Mouse (Mus musculus): ENCODE results near the gene Gpr1. TPM values are rescaled to one million over a fixed set of nuclear protein-coding genes. Genes with fewer than 3 reads are reported as not detected.

The Gpr1 gene
- polyA plus RNA-seq (2015; fragmentation: Nextera tagmentation; extraction: Ambion mirVana), result 0.43 and 0.70 TPM in 2 replicates

DNA sequence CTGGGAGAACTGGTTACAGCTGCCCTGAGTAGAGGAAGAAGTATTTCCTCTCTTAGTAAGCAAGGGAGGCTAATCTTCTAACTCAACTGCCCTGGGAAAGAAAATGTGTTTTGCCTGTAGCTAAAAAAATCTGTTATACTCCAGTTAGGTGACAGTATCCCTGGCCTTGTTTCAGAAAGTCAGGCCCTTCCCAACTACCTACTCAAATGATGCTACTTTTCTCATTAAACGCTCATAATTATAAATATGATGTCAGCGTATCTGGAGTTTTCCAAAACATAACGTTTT is at the start of gene Gpr1:
Gene Gpr1, minus strand, starts transcription at position 273 of the 288 bp plus-strand sequence.
- no peak; the same call in 1 of the 2 replicates for ATAC-seq
- H3K9ac ChIP-seq (replicated peaks), result peak within 1 kb of the TSS; percentile 44; the same call in 1 of the 2 replicates
- H3K27ac ChIP-seq, result peak within 1 kb of the TSS; percentile 79
- no peaks in the 10 kb centered on the region for H3K36me3 ChIP-seq
- H3K4me1 ChIP-seq (replicated peaks), result peaks cover 19% of the 10 kb centered on the region
- peak within 1 kb of the TSS; percentile 50 for H3K4me2 ChIP-seq (replicated peaks)
- no peaks in the 10 kb centered on the region for H3K9me3 ChIP-seq
- WGBS, result 28% methylated on average over 3 of the region's 3 CpGs
- peak within 1 kb of the TSS; percentile 24 for H3K4me3 ChIP-seq (replicated peaks)
- no peaks in the 10 kb centered on the region for H3K27me3 ChIP-seq

DNA sequence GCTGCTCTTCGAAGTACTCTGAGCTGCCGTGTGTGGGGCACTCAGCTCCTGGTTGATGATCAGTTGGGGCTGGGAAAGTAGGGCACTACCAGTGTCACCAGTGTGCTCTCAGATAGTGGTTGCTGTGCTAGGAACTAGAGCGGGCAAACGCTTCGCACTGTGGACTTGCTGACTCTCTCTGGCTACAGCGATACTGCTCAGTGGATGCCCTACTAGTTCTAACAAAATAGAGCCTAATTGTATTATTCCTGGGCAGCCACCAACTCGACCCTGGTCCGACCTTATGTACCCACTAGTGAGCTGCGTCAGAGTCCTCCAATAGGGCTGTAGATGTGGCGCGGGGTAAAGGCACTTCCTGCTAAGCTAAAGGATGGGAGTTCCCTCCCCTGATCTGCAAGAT is 49.3 kb upstream of the Gpr1 start:
- peaks cover 74% of the 10 kb centered on the region for H3K27me3 ChIP-seq
- H3K4me1 ChIP-seq (replicated peaks), result 0 out of 2 replicates have a peak, but pooled peaks cover 4% of the 10 kb centered on the region
- H3K9ac ChIP-seq (replicated peaks), result no peak overlapping the region
- no peak overlapping the region for H3K27ac ChIP-seq
- no peak overlapping the region for H3K4me3 ChIP-seq (replicated peaks)
- H3K36me3 ChIP-seq, result no peaks in the 10 kb centered on the region
- H3K4me2 ChIP-seq (replicated peaks), result no peak overlapping the region
- WGBS, result 40% methylated on average over 11 of the region's 11 CpGs
- no peak for ATAC-seq
- H3K9me3 ChIP-seq, result no peaks in the 10 kb centered on the region

DNA sequence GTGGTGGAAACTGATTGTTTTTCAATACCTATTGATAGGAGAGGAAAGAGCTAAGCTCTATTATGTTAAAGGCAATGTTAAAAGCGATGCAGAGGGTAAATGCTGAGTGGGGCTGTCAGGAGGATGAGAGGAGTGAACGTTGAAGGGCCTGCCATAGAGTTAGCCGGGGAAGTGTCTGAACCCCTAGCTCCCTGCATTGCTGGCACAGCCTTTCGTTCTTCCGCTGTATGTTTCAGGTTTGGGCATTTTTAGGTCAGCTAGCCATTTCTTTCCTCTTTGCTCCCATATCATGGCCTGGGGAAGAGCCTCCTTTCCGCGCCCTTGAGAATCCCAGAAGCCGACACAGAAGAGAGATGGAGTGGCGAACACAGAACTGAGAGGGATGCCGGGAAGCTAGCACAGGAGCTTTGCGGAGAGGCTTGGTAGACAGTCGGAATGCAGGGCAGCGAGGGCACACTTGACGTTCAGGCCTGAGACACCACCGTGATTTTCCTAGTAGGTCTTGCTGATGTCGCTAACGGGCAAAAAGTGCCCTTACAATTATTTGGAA is 46.8 kb upstream of the Gpr1 start:
- no peak overlapping the region for H3K4me3 ChIP-seq (replicated peaks)
- WGBS, result 49% methylated on average over 17 of the region's 17 CpGs
- no peak overlapping the region for H3K27ac ChIP-seq
- no peaks in the 10 kb centered on the region for H3K36me3 ChIP-seq
- no peak overlapping the region for H3K4me2 ChIP-seq (replicated peaks)
- H3K9ac ChIP-seq (replicated peaks), result no peak overlapping the region
- ATAC-seq, result no peak
- no peaks in the 10 kb centered on the region for H3K9me3 ChIP-seq
- peaks cover 81% of the 10 kb centered on the region for H3K27me3 ChIP-seq
- peaks cover 10% of the 10 kb centered on the region for H3K4me1 ChIP-seq (replicated peaks)

DNA sequence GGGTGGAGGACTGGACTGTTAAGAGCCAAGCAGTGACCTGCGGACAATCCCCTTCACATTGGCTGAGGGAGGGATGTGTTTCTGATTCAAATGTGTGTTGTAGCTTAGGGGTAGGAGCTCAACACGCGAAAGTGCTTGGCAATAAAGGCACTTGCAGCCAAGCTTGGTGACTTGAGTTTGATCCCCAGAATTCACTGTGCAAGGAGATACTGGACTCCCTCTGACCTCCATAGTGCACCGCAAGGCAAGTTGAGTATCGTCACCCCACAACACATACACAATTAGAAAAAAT is 46.3 kb upstream of the Gpr1 start:
- ATAC-seq, result no peak
- Histone ChIP-seq H3K4me1 (replicated peaks) (peaks cover 12% of the 10 kb centered on the region), H3K4me2 (replicated peaks) (no peak overlapping the region), H3K36me3 (no peaks in the 10 kb centered on the region), H3K4me3 (replicated peaks) (no peak overlapping the region), H3K9me3 (no peaks in the 10 kb centered on the region), H3K27me3 (peaks cover 81% of the 10 kb centered on the region), H3K27ac (no peak overlapping the region), H3K9ac (replicated peaks) (no peak overlapping the region)
- 45% methylated on average over 5 of the region's 5 CpGs for WGBS

DNA sequence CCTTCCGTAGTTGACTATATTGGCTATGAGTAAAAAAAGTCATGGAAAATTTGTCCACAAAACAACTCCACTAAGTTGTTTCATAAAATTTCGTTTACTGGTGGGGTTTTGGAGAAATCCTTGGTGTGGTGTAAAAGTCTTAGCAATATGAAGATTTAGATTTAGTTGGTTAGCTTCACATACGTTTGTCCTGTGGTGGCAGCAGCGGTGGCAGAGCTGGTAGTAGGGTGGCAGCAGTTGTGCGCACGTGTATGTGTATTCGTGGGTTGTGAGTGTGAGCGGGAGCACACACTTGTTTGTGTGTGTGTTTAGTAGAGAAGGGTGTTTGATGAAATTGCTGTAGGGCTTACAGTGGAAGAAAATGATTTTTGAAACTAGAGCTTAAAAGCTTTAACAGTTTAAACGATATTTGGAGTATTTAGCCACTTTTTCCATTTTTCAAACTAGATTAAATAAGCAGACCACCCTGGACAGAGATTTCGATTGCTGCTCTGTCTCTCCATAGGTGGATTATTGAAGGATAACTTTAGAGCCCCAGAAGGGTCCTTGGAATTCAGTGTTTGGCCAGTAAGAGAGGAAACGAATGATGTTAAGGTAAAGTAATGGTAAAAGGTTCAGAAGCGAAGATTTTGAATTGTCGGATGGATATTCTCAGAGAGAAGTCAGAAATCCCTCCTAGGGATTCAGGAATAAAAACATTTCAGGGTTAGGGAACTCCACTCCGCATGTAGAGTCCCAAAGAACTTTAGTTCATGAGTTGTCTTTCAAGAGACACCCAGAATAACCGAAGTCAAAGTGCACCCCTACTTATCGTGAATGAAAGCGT is 45.8 kb upstream of the Gpr1 start:
- Histone ChIP-seq H3K36me3 (no peaks in the 10 kb centered on the region), H3K9ac (replicated peaks) (no peak overlapping the region), H3K27ac (no peak overlapping the region), H3K4me3 (replicated peaks) (no peak overlapping the region), H3K4me2 (replicated peaks) (no peak overlapping the region), H3K4me1 (replicated peaks) (peaks cover 18% of the 10 kb centered on the region), H3K27me3 (peaks cover 84% of the 10 kb centered on the region), H3K9me3 (no peaks in the 10 kb centered on the region)
- 41% methylated on average over 17 of the region's 17 CpGs for WGBS
- no peak for ATAC-seq

DNA sequence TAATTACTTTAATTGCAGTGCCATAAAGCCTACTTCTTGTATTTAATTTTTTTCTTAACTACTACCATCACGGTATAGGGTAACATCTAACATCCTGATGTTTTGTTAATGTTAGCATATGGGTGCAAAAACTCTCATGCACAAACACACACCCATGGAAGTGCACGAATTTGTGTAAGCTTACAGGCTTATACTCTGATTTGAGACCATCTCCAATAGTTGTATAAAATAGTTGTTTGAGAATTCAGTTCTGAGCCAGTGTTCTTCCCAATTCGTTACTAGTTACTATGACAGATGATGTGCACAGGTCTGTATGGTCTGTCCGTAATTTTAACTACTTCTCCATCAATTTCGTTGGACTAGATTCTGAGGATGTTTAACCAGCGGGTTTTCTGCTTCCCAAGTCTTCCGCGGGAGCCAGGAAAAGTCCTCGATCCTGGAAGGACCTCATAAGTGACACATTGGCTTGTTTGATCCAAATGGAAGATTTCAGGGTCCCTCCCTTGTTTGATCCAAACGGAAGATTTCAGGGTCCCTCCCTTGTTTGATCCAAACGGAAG is 45.0 kb upstream of the Gpr1 start:
- peaks cover 84% of the 10 kb centered on the region for H3K27me3 ChIP-seq

DNA sequence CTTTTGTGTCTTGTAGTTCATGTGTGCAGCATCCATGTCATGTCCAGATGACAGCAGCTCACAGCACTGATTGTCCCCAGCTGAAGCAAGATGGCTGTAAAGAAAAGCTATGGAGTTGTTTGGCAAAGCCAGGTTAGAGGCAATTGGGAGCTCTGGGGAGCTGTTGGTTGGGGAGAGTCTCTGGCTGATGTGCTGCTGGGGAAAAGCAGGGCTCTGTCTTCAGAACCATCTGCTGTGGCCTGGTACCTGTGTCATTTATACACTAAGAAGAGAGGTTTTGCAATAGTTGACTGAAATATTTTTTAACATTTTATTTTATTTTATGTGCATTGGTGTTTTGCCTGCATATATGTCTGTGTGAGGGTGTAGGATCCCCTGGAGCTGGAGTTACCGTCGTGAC is 44.2 kb upstream of the Gpr1 start:
- WGBS, result 43% methylated on average over 2 of the region's 2 CpGs
- Histone ChIP-seq H3K36me3 (no peaks in the 10 kb centered on the region), H3K4me2 (replicated peaks) (no peak overlapping the region), H3K9me3 (no peaks in the 10 kb centered on the region), H3K4me1 (replicated peaks) (peaks cover 23% of the 10 kb centered on the region), H3K27ac (no peak overlapping the region), H3K4me3 (replicated peaks) (no peak overlapping the region), H3K27me3 (peaks cover 83% of the 10 kb centered on the region), H3K9ac (replicated peaks) (no peak overlapping the region)
- no peak for ATAC-seq

More for the DNA sequence above, 45.0 kb upstream of the Gpr1 start:
- no peak overlapping the region for H3K27ac ChIP-seq
- H3K4me1 ChIP-seq (replicated peaks), result peaks cover 23% of the 10 kb centered on the region
- ATAC-seq, result no peak
- H3K9me3 ChIP-seq, result no peaks in the 10 kb centered on the region
- H3K4me2 ChIP-seq (replicated peaks), result no peak overlapping the region
- no peak overlapping the region for H3K4me3 ChIP-seq (replicated peaks)
- no peak overlapping the region for H3K9ac ChIP-seq (replicated peaks)
- H3K36me3 ChIP-seq, result no peaks in the 10 kb centered on the region
- 45% methylated on average over 11 of the region's 11 CpGs for WGBS

DNA sequence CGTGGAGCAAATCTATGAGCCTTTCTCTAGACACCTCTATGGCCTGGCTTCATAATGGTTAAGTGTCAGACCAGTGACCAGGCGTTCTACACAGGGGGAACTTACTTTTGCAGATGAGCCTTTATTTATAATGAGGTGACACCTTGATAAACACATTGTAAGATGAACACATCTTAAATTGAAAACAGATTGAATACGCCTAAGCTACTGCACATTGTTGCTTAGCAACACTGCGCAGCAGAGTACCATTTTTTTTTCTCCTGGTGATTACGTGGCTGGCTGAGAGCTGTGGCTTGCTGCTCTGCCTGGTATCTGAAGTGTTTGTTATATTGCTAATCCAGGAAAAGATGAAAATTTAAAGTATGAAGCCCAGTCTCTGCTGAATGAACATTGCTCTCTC is 41.7 kb upstream of the Gpr1 start:
- H3K27me3 ChIP-seq, result peaks cover 87% of the 10 kb centered on the region
- H3K4me2 ChIP-seq (replicated peaks), result no peak overlapping the region
- 7% methylated on average over 5 of the region's 5 CpGs for WGBS
- no peaks in the 10 kb centered on the region for H3K36me3 ChIP-seq
- ATAC-seq, result peak; percentile 63; the same call in 1 of the 2 replicates
- peak overlapping the region; percentile 85 for H3K27ac ChIP-seq
- H3K9me3 ChIP-seq, result no peaks in the 10 kb centered on the region
- H3K4me3 ChIP-seq (replicated peaks), result no peak overlapping the region
- H3K9ac ChIP-seq (replicated peaks), result no peak overlapping the region
- peaks cover 34% of the 10 kb centered on the region for H3K4me1 ChIP-seq (replicated peaks)

DNA sequence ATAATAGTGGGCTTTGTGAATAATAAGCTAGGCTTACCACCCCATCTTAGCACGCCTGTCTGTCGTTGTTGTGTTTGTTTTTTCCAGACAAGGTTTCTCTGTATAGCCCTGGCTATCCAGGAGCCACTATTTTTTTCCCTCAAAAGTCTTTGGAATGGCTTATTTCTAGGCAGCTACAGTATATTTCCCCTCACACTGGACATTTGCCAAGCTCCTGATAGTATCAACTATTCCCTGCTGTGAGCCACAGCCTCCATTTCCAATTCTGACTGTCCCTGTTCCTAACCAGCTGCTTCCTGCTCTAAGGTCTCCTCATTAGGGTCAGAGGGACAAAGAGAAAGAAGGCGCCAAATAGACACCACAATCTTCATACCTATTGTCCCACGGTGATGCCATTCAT is 40.8 kb upstream of the Gpr1 start:
- no peak for ATAC-seq
- Histone ChIP-seq H3K36me3 (no peaks in the 10 kb centered on the region), H3K4me1 (replicated peaks) (peaks cover 34% of the 10 kb centered on the region), H3K27ac (peak overlapping the region; percentile 85), H3K27me3 (peaks cover 87% of the 10 kb centered on the region), H3K9ac (replicated peaks) (no peak overlapping the region), H3K4me2 (replicated peaks) (no peak overlapping the region), H3K9me3 (no peaks in the 10 kb centered on the region), H3K4me3 (replicated peaks) (no peak overlapping the region)
- WGBS, result 6% methylated on average over 4 of the region's 4 CpGs

DNA sequence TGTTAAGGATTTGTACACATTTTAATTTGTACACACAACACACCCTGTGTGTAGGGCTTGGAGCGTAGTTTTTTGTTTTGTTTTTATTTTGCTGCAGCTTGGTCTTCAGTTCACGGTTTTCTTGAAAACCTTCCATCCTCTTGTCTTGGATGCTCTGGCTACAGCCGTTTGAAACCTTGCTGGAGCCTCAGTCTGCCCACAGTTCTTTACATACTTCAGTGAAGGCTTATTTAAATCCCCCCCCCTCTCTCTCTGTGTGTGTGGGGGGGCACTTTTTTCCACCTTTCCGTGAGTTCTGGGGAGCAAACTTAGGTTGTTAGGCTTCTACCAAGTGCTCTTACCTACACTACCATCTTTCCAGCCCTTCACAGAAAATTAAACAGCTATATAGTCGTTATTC is 38.9 kb upstream of the Gpr1 start:
- no peak overlapping the region for H3K4me3 ChIP-seq (replicated peaks)

DNA sequence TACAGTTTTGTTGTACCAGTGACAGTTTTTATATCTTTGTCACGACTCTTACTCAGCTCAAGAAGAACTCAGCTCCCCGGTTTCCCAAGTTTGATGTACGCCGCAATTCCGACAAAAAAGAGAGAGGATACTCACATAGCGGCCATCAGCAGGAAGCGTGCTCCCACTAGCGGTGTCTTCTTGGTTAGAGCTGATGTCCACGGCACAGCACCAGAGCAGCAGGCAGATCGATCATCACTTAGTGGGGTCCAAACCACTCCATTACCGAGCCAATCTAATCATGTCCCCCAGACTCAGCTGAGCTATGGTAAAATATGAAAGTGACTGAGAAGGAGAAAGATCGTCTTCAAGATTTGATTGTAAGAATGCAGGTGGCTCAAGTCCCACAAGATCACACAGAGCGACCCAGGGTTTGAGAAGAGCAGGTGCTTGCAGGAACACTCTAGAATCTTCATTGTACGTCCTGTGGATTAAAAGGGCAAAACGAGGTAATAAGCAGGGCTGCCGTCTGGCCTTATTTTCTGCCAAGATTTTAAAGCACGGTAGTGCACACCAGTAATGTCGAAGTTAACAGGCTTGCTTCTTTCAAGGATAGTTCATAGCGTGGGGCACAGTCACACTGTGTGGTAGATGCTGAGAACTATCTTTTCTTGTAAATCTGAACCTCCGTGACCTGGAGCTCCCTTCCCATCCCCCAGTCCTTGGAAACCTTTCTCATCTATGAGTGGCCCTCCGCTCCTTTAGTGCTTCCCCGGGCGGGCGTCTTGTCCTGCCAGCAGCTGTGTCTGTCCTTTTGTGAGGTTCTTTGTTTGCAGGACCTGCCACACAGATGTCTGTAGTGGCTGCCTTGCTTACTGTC is 38.2 kb upstream of the Gpr1 start:
- H3K4me2 ChIP-seq (replicated peaks), result peak overlapping the region; percentile 31
- peaks cover 46% of the 10 kb centered on the region for H3K4me1 ChIP-seq (replicated peaks)
- 21% methylated on average over 24 of the region's 24 CpGs for WGBS
- no peak overlapping the region; the same call in 1 of the 2 replicates for H3K9ac ChIP-seq (replicated peaks)
- H3K27me3 ChIP-seq, result peaks cover 92% of the 10 kb centered on the region
- ATAC-seq, result peak; percentile 49
- peak overlapping the region; percentile 65; the same call in 1 of the 2 replicates for H3K27ac ChIP-seq
- no peaks in the 10 kb centered on the region for H3K9me3 ChIP-seq
- no peaks in the 10 kb centered on the region for H3K36me3 ChIP-seq
- 0 out of 2 replicates have a peak overlapping the region, but pooled peaks have one; percentile 1 for H3K4me3 ChIP-seq (replicated peaks)

More for the DNA sequence above, 38.9 kb upstream of the Gpr1 start:
- Histone ChIP-seq H3K4me1 (replicated peaks) (peaks cover 39% of the 10 kb centered on the region), H3K4me2 (replicated peaks) (peak overlapping the region; percentile 31), H3K9me3 (no peaks in the 10 kb centered on the region), H3K36me3 (no peaks in the 10 kb centered on the region), H3K27ac (peak overlapping the region; percentile 65; the same call in 1 of the 2 replicates), H3K9ac (replicated peaks) (no peak overlapping the region; the same call in 1 of the 2 replicates), H3K27me3 (peaks cover 93% of the 10 kb centered on the region)
- 20% methylated on average over 5 of the region's 5 CpGs for whole genome bisulfite sequencing
- no peak for ATAC-seq

DNA sequence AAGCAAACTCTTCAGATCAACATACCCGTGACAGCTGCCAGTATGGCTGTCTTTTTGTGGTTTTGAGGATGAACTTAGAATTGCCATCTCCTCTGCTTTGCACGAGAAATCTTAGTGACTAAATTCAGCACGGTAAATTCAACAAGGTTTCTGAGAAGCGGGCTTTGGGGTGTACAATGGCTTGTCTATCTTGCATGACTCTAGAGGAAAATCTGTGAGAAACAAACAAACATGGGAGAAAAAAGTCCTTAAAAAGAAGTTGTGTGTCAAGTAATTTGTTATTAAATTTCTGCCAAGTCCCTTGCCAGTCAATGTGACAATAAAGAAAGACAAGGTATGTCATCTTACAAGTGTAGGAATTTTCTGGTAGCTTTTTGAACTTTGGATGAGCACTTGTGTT is 34.9 kb upstream of the Gpr1 start:
- Histone ChIP-seq H3K4me1 (replicated peaks) (peaks cover 26% of the 10 kb centered on the region), H3K27ac (no peak overlapping the region), H3K4me2 (replicated peaks) (no peak overlapping the region), H3K36me3 (no peaks in the 10 kb centered on the region), H3K27me3 (peaks cover 81% of the 10 kb centered on the region), H3K9me3 (no peaks in the 10 kb centered on the region), H3K9ac (replicated peaks) (no peak overlapping the region), H3K4me3 (replicated peaks) (no peak overlapping the region)
- WGBS, result 34% methylated on average over 4 of the region's 4 CpGs
- no peak for ATAC-seq

Data from midbrain, embryonic 13.5 days (tissue).